Mouse (Mus musculus): Measurements from ENCODE around the gene Kctd2. TPM values are rescaled to one million over a fixed set of nuclear protein-coding genes. Genes with fewer than 3 reads are reported as not detected.
A peak's percentile ranks its signal among the peaks of the same experiment; 100 is the strongest.

Kctd2 gene
- polyA plus RNA-seq, 1 experiment from 2014 or later = 3.9 TPM

- H3K9me3 ChIP-seq (replicated peaks; ENCODE audit: control insufficient read depth, low read length) = no peaks in the 10 kb centered on the region
- H3K27me3 ChIP-seq (ENCODE audit: control insufficient read depth, insufficient read depth, low read length) = no peaks in the 10 kb centered on the region
- H3K9ac ChIP-seq (ENCODE audit: low read length) = no peak overlapping the region
- H3K4me3 ChIP-seq (ENCODE audit: low read length) = no peak overlapping the region
- H3K4me1 ChIP-seq (ENCODE audit: control insufficient read depth, insufficient read depth, low read length) = no peaks in the 10 kb centered on the region
- H3K4me2 ChIP-seq (ENCODE audit: low read depth, low read length) = no peak overlapping the region
- peaks cover 7% of the 10 kb centered on the region; the same call in 1 of the 2 replicates for H3K36me3 ChIP-seq (ENCODE audit: control insufficient read depth, insufficient read depth)
- no peak overlapping the region for H3K27ac ChIP-seq (ENCODE audit: low read length)
- WGBS = 92% methylated on average over 7 of the region's 7 CpGs
- no peak for ATAC-seq (replicated peaks; ENCODE audit: extremely low read depth, insufficient read depth, low FRiP score)
Observed at GRCm38 (mm10) chr11:115391358-115391757, 28.6 kb upstream of the Kctd2 start.

DNA sequence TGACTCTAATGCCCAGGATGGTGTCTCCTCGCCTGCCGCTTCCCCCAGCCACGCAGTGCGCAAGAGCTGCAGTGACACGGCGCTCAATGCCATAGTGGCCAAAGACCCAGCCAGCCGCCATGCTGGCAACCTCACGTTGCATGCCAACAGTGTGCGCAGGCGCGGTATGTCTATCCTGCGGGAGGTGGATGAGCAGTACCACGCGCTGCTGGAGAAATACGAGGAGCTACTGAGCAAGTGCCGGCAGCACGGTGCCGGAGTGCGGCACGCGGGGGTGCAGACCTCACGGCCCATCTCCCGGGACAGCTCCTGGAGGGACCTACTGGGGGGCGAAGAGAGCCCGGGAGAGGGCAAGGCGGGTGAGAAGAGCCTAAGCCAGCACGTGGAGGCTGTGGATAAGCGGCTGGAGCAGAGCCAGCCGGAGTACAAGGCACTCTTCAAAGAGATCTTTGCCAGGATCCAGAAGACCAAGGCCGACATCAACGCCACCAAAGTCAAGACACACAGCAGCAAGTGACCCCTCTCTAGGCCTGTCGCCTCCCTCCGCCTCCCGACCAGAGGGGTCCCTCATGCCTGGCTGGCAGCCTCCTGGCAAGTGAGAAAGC, 26.1 kb upstream of the Kctd2 start:
- Histone ChIP-seq H3K36me3 (ENCODE audit: control insufficient read depth, insufficient read depth) (peaks cover 7% of the 10 kb centered on the region; the same call in 1 of the 2 replicates), H3K27me3 (ENCODE audit: control insufficient read depth, insufficient read depth, low read length) (no peaks in the 10 kb centered on the region), H3K9ac (ENCODE audit: low read length) (no peak overlapping the region), H3K4me2 (ENCODE audit: low read depth, low read length) (peak overlapping the region; percentile 62), H3K9me3 (replicated peaks; ENCODE audit: control insufficient read depth, low read length) (no peaks in the 10 kb centered on the region), H3K27ac (ENCODE audit: low read length) (no peak overlapping the region), H3K4me1 (ENCODE audit: control insufficient read depth, insufficient read depth, low read length) (no peaks in the 10 kb centered on the region), H3K4me3 (ENCODE audit: low read length) (peak overlapping the region; percentile 29; the same call in 1 of the 2 replicates)
- WGBS = 53% methylated on average over 34 of the region's 34 CpGs
- ATAC-seq (replicated peaks; ENCODE audit: extremely low read depth, insufficient read depth, low FRiP score) = no peak

- no peak for ATAC-seq (replicated peaks; ENCODE audit: extremely low read depth, insufficient read depth, low FRiP score)
- Histone ChIP-seq H3K4me3 (ENCODE audit: low read length) (no peak overlapping the region), H3K4me1 (ENCODE audit: control insufficient read depth, insufficient read depth, low read length) (no peaks in the 10 kb centered on the region), H3K36me3 (ENCODE audit: control insufficient read depth, insufficient read depth) (no peaks in the 10 kb centered on the region), H3K27me3 (ENCODE audit: control insufficient read depth, insufficient read depth, low read length) (no peaks in the 10 kb centered on the region), H3K9ac (ENCODE audit: low read length) (no peak overlapping the region), H3K4me2 (ENCODE audit: low read depth, low read length) (no peak overlapping the region), H3K9me3 (replicated peaks; ENCODE audit: control insufficient read depth, low read length) (no peaks in the 10 kb centered on the region), H3K27ac (ENCODE audit: low read length) (no peak overlapping the region)
- 70% methylated on average over 7 of the region's 7 CpGs for WGBS
Observed at GRCm38 (mm10) chr11:115398085-115398484, 21.8 kb upstream of the Kctd2 start.

DNA sequence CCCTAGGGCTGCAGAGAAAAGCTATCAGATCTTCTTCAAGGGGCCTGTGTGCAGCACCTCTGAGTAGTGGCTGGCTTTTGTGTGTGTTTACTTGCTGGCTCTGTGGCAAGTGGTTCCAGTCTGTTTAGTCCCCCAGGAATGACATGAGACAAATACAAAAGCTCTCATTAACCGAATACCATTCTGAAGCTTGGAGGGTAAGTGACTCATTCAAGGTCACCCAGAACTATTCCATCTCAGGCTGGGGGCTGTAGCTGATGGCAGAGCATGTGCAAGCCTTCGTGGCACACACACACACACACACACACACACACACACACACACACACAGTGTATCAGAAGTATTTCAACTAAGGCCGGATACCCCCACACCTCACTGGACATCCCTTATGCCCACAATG, 19.8 kb upstream of the Kctd2 start:
- 65% methylated on average over 3 of the region's 3 CpGs for WGBS
- Histone ChIP-seq H3K9ac (ENCODE audit: low read length) (no peak overlapping the region), H3K4me3 (ENCODE audit: low read length) (no peak overlapping the region), H3K4me2 (ENCODE audit: low read depth, low read length) (no peak overlapping the region), H3K36me3 (ENCODE audit: control insufficient read depth, insufficient read depth) (no peaks in the 10 kb centered on the region), H3K9me3 (replicated peaks; ENCODE audit: control insufficient read depth, low read length) (no peaks in the 10 kb centered on the region), H3K27ac (ENCODE audit: low read length) (no peak overlapping the region), H3K4me1 (ENCODE audit: control insufficient read depth, insufficient read depth, low read length) (peaks cover 9% of the 10 kb centered on the region), H3K27me3 (ENCODE audit: control insufficient read depth, insufficient read depth, low read length) (no peaks in the 10 kb centered on the region)
- ATAC-seq (replicated peaks; ENCODE audit: extremely low read depth, insufficient read depth, low FRiP score) = no peak

DNA sequence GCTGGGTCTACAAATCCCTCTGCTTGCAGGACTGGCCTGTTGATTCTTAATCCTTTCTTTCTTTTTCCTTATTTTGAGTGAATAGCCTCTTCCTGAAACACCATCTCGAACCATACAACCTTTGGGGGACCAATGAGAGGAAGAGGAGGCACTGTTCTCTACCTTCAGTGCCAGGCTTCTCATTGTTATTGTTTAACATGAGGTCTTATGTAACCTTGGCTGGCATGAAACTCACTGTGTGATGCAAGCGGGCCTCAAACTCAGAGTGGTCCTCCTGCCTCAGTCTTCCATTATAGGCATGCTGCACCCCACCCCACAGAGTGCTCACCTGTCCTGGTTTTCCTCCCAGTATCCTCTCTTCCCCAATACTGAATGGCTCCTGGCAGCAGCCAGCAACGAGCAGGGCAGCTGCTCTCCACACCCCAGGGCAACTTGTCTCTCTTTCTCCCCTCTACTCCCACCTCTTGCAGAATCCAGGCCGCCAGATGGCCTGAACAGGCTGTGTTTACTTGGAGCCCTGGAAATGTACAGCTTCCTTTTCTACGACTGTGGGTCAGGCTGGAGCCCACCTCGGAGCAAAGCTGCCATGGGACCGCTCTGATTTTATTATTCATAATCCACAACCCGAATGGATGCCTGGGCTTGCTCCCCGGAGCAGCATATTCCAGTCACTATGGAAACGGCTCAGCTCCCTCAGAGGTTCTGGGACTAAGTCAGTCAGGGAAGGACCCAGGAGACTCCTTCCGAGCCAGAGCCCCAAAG, 19.1 kb upstream of the Kctd2 start:
- H3K4me3 ChIP-seq (ENCODE audit: low read length) = no peak overlapping the region
- no peak overlapping the region for H3K4me2 ChIP-seq (ENCODE audit: low read depth, low read length)
- H3K36me3 ChIP-seq (ENCODE audit: control insufficient read depth, insufficient read depth) = no peaks in the 10 kb centered on the region
- no peak overlapping the region for H3K9ac ChIP-seq (ENCODE audit: low read length)
- ATAC-seq (replicated peaks; ENCODE audit: extremely low read depth, insufficient read depth, low FRiP score) = no peak
- no peaks in the 10 kb centered on the region for H3K9me3 ChIP-seq (replicated peaks; ENCODE audit: control insufficient read depth, low read length)
- no peak overlapping the region for H3K27ac ChIP-seq (ENCODE audit: low read length)
- H3K4me1 ChIP-seq (ENCODE audit: control insufficient read depth, insufficient read depth, low read length) = peaks cover 9% of the 10 kb centered on the region
- no peaks in the 10 kb centered on the region for H3K27me3 ChIP-seq (ENCODE audit: control insufficient read depth, insufficient read depth, low read length)
- WGBS = 55% methylated on average over 11 of the region's 11 CpGs

- H3K4me1 ChIP-seq (ENCODE audit: control insufficient read depth, insufficient read depth, low read length) = peaks cover 9% of the 10 kb centered on the region
- peak within 1 kb of the TSS; percentile 92 for H3K9ac ChIP-seq (ENCODE audit: low read length)
- peak; percentile 79 for ATAC-seq (replicated peaks; ENCODE audit: extremely low read depth, insufficient read depth, low FRiP score)
- peak within 1 kb of the TSS; percentile 85 for H3K4me3 ChIP-seq (ENCODE audit: low read length)
- H3K27me3 ChIP-seq (ENCODE audit: control insufficient read depth, insufficient read depth, low read length) = no peaks in the 10 kb centered on the region
- WGBS = 3% methylated on average over 50 of the region's 50 CpGs
- 0 out of 2 replicates have a peak, but pooled peaks cover 2% of the 10 kb centered on the region for H3K36me3 ChIP-seq (ENCODE audit: control insufficient read depth, insufficient read depth)
- H3K27ac ChIP-seq (ENCODE audit: low read length) = peak within 1 kb of the TSS; percentile 86
- H3K9me3 ChIP-seq (replicated peaks; ENCODE audit: control insufficient read depth, low read length) = no peaks in the 10 kb centered on the region
- peak within 1 kb of the TSS; percentile 62 for H3K4me2 ChIP-seq (ENCODE audit: low read depth, low read length)
Observed at GRCm38 (mm10) chr11:115403338-115404124, 16.4 kb upstream of the Kctd2 start, which contains the start of gene Mrpl58. Gene Mrpl58, plus strand, starts transcription at chr11:115403752.

DNA sequence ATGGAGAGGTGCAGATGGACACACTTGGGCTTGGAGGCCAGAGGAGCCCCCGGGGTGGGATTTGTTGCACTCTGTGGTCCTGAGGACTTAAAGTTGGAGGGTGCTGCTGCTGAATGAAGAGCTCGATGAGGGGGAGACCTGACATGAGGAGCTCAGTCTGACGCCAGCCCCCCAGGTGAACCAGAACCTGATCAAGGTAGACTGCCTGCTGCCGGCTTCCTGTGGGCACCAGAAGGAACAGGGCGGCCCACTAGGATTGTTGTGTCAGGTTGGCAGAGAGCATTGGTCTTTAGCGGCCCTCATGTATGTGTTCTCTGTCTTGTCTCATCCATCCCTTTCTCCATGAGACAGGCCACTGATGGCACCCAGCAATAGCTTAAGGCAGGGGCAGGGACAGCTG, 14.2 kb upstream of the Kctd2 start:
- Histone ChIP-seq H3K9ac (ENCODE audit: low read length) (no peak overlapping the region), H3K27ac (ENCODE audit: low read length) (no peak overlapping the region), H3K27me3 (ENCODE audit: control insufficient read depth, insufficient read depth, low read length) (no peaks in the 10 kb centered on the region), H3K36me3 (ENCODE audit: control insufficient read depth, insufficient read depth) (peaks cover 10% of the 10 kb centered on the region; the same call in 1 of the 2 replicates), H3K4me3 (ENCODE audit: low read length) (no peak overlapping the region), H3K4me2 (ENCODE audit: low read depth, low read length) (no peak overlapping the region), H3K9me3 (replicated peaks; ENCODE audit: control insufficient read depth, low read length) (no peaks in the 10 kb centered on the region), H3K4me1 (ENCODE audit: control insufficient read depth, insufficient read depth, low read length) (peaks cover 9% of the 10 kb centered on the region)
- WGBS = 95% methylated on average over 6 of the region's 6 CpGs
- ATAC-seq (replicated peaks; ENCODE audit: extremely low read depth, insufficient read depth, low FRiP score) = no peak

DNA sequence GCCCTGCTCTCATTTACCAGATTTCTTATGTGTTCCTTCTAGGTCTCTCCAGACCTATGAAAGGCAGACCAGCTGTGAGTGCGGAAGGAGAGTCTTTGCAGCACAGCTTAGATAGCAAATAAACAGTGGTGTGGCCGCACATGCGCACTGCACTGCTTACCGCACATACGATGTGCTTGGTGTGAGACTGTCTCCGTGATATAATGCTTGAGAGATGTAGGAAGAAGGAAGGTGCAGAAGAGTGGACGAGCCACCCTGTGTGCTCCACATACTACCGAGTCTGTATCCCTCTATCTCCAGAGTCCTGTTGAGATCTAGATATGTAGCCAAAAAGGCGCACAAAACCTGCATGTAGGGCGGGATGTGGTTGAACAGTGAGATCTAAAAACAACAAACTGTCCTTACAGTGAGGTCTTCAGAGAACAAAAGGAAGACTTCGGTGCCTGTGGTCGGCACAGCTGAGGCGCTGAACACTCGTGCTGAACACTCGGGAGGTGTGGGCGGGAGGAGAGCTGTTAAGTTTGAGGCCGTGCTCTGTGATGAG, 13.0 kb upstream of the Kctd2 start:
- Histone ChIP-seq H3K4me1 (ENCODE audit: control insufficient read depth, insufficient read depth, low read length) (peaks cover 16% of the 10 kb centered on the region), H3K36me3 (ENCODE audit: control insufficient read depth, insufficient read depth) (peaks cover 14% of the 10 kb centered on the region; the same call in 1 of the 2 replicates), H3K9me3 (replicated peaks; ENCODE audit: control insufficient read depth, low read length) (no peaks in the 10 kb centered on the region), H3K4me3 (ENCODE audit: low read length) (no peak overlapping the region), H3K9ac (ENCODE audit: low read length) (no peak overlapping the region), H3K4me2 (ENCODE audit: low read depth, low read length) (no peak overlapping the region), H3K27me3 (ENCODE audit: control insufficient read depth, insufficient read depth, low read length) (no peaks in the 10 kb centered on the region), H3K27ac (ENCODE audit: low read length) (peak overlapping the region; percentile 5; the same call in 1 of the 2 replicates)
- ATAC-seq (replicated peaks; ENCODE audit: extremely low read depth, insufficient read depth, low FRiP score) = no peak
- WGBS = 85% methylated on average over 17 of the region's 17 CpGs
